Mouse (Mus musculus): ENCODE measurements around the gene Atf5.
A peak's percentile ranks its signal among the peaks of the same experiment; 100 is the strongest.

- TF ChIP-seq POLR2A (IDR thresholded peaks at IDR 0.05; ENCODE audit: insufficient read length, low read depth) (no peak), POLR2AphosphoS2 (IDR thresholded peaks at IDR 0.05; ENCODE audit: insufficient read length, low read depth) (no peak), SRF (IDR thresholded peaks at IDR 0.05; ENCODE audit: control insufficient read depth, insufficient read length, low read depth) (no peak), USF1 (IDR thresholded peaks at IDR 0.05; ENCODE audit: low read depth) (no peak), TCF12 (IDR thresholded peaks at IDR 0.05; ENCODE audit: insufficient read depth, poor library complexity, severe bottlenecking) (no peak), MAX (IDR thresholded peaks at IDR 0.05; ENCODE audit: low read depth) (peak; percentile 90), MYOG (IDR thresholded peaks at IDR 0.05; ENCODE audit: control insufficient read depth in 1 of 3, insufficient read depth in 1 of 3, insufficient read length in 2 of 3, low read depth in 2 of 3) (no peak), E2F4 (IDR thresholded peaks at IDR 0.05; ENCODE audit: insufficient read depth) (no peak), REST (IDR thresholded peaks at IDR 0.05; ENCODE audit: insufficient read depth, insufficient read length) (peak; percentile 99), TCF3 (IDR thresholded peaks at IDR 0.05; ENCODE audit: insufficient read length, low read depth) (no peak), CEBPB (IDR thresholded peaks at IDR 0.05; ENCODE audit: insufficient read depth, poor library complexity, severe bottlenecking) (no peak)
These were observed 46.3 kb downstream of the Atf5 start for GRCm38 (mm10) chr7:44770046-44770578.

Measured in myocyte (in vitro differentiated cells).